Mouse (Mus musculus): Measurements from ENCODE around the gene Edc4. TPM values are rescaled to one million over a fixed set of nuclear protein-coding genes. Genes with fewer than 3 reads are reported as not detected.

Gene Edc4
- polyA plus RNA-seq, 1 experiment from 2014 or later: 55.6 TPM

Other genes with a start within 250 kb of the Edc4 start
- gene Ctcf, start 244.3 kb upstream of the Edc4 start, polyA plus RNA-seq (2015; fragmentation: Nextera tagmentation; extraction: Ambion mirVana): 150 and 152 TPM in 2 replicates
- 0.47 and 0.69 TPM in 2 replicates for gene Agrp, start 243.5 kb upstream of the Edc4 start, polyA plus RNA-seq (2015; fragmentation: Nextera tagmentation; extraction: Ambion mirVana)
- gene Carmil2, start 194.6 kb upstream of the Edc4 start, polyA plus RNA-seq (2015; fragmentation: Nextera tagmentation; extraction: Ambion mirVana): 12.1 and 12.3 TPM in 2 replicates
- 105 and 107 TPM in 2 replicates for gene Acd, start 179.8 kb upstream of the Edc4 start, polyA plus RNA-seq (2015; fragmentation: Nextera tagmentation; extraction: Ambion mirVana)
- 47.1 and 52.0 TPM in 2 replicates for gene Pard6a, start 179.7 kb upstream of the Edc4 start, polyA plus RNA-seq (2015; fragmentation: Nextera tagmentation; extraction: Ambion mirVana)
- 0.15 TPM in 1 of 2 replicates, not detected in the other for gene 4933405L10Rik, start 173.2 kb upstream of the Edc4 start, polyA plus RNA-seq (2015; fragmentation: Nextera tagmentation; extraction: Ambion mirVana)
- 17.3 and 19.3 TPM in 2 replicates for gene Enkd1, start 172.7 kb upstream of the Edc4 start, polyA plus RNA-seq (2015; fragmentation: Nextera tagmentation; extraction: Ambion mirVana)
- 84.5 and 88.0 TPM in 2 replicates for gene Gfod2, start 122.2 kb upstream of the Edc4 start, polyA plus RNA-seq (2015; fragmentation: Nextera tagmentation; extraction: Ambion mirVana)
- gene Ranbp10, start 53.5 kb upstream of the Edc4 start, polyA plus RNA-seq (2015; fragmentation: Nextera tagmentation; extraction: Ambion mirVana): 11.8 and 13.9 TPM in 2 replicates
- 0.61 and 0.84 TPM in 2 replicates for gene Tsnaxip1, start 53.1 kb upstream of the Edc4 start, polyA plus RNA-seq (2015; fragmentation: Nextera tagmentation; extraction: Ambion mirVana)
- gene Cenpt, start 27.6 kb upstream of the Edc4 start, polyA plus RNA-seq (2015; fragmentation: Nextera tagmentation; extraction: Ambion mirVana): 65.0 and 66.4 TPM in 2 replicates
- gene Thap11, start 25.7 kb upstream of the Edc4 start, polyA plus RNA-seq (2015; fragmentation: Nextera tagmentation; extraction: Ambion mirVana): 70.5 and 73.6 TPM in 2 replicates
- 189 and 218 TPM in 2 replicates for gene Nutf2, start 20.3 kb upstream of the Edc4 start, polyA plus RNA-seq (2015; fragmentation: Nextera tagmentation; extraction: Ambion mirVana)
- not detected in 2 replicates for gene Nrn1l, start 12.7 kb downstream of the Edc4 start, polyA plus RNA-seq (2015; fragmentation: Nextera tagmentation; extraction: Ambion mirVana)
- 11.3 and 12.0 TPM in 2 replicates for gene Pskh1, start 19.6 kb downstream of the Edc4 start, polyA plus RNA-seq (2015; fragmentation: Nextera tagmentation; extraction: Ambion mirVana)
- gene Ctrl, start 53.0 kb downstream of the Edc4 start, polyA plus RNA-seq (2015; fragmentation: Nextera tagmentation; extraction: Ambion mirVana): 2.0 and 2.2 TPM in 2 replicates
- gene Psmb10, start 57.6 kb downstream of the Edc4 start, polyA plus RNA-seq (2015; fragmentation: Nextera tagmentation; extraction: Ambion mirVana): 36.3 and 39.7 TPM in 2 replicates
- 0.41 and 0.50 TPM in 2 replicates for gene Lcat, start 62.5 kb downstream of the Edc4 start, polyA plus RNA-seq (2015; fragmentation: Nextera tagmentation; extraction: Ambion mirVana)
- 9.3 and 10.1 TPM in 2 replicates for gene Slc12a4, start 85.2 kb downstream of the Edc4 start, polyA plus RNA-seq (2015; fragmentation: Nextera tagmentation; extraction: Ambion mirVana)
- not detected in 2 replicates for gene Dpep3, start 98.5 kb downstream of the Edc4 start, polyA plus RNA-seq (2015; fragmentation: Nextera tagmentation; extraction: Ambion mirVana)
- 24.1 and 26.3 TPM in 2 replicates for gene Dus2, start 110.5 kb downstream of the Edc4 start, polyA plus RNA-seq (2015; fragmentation: Nextera tagmentation; extraction: Ambion mirVana)
- gene Dpep2nb, start 125.1 kb downstream of the Edc4 start, polyA plus RNA-seq (2015; fragmentation: Nextera tagmentation; extraction: Ambion mirVana): not detected in 2 replicates
- 22.4 and 23.0 TPM in 2 replicates for gene Ddx28, start 131.0 kb downstream of the Edc4 start, polyA plus RNA-seq (2015; fragmentation: Nextera tagmentation; extraction: Ambion mirVana)
- gene Nfatc3, start 178.0 kb downstream of the Edc4 start, polyA plus RNA-seq (2015; fragmentation: Nextera tagmentation; extraction: Ambion mirVana): 4.1 and 4.8 TPM in 2 replicates